Mouse (Mus musculus) liver, embryonic 14.5 days (tissue): Measurements from ENCODE around the gene Nck1.

Experiments used
- CTCF ChIP-seq: IDR thresholded peaks from 2 replicates; pipeline ENCODE4 v1.5.1; 2016; ENCODE audit warnings: antibody characterized with exemption, low read depth, control low read depth
- EP300 ChIP-seq: IDR thresholded peaks from 2 replicates; pipeline ENCODE4 v1.6.1; 2016; ENCODE audit warnings: antibody characterized with exemption, low read depth

- no peak for TF ChIP-seq CTCF
- no peak for TF ChIP-seq EP300
Observed at GRCm38 (mm10) chr9:100473361-100473760, 72.6 kb downstream of the Nck1 start.
